Mouse (Mus musculus) ES-E14 (cell line): ENCODE measurements around the gene Slc39a11. TPM values are rescaled to one million over a fixed set of nuclear protein-coding genes. Genes with fewer than 3 reads are reported as not detected.

Source experiments
- DNase-seq: peaks from one replicate; pipeline ENCODE4 v3.0.0-alpha.2; 2013; ENCODE audit warnings: low read depth, low spot score
- H3K27ac ChIP-seq: 2 replicates; pipeline ENCODE4 v1.5.1; 2012; ENCODE audit warnings: low read depth, mild to moderate bottlenecking, low read length, moderate library complexity, mixed read lengths; ENCODE audit not compliant: poor library complexity, insufficient read depth, severe bottlenecking
- H3K36me3 ChIP-seq: 2 replicates; pipeline ENCODE4 v1.6.1; 2012; ENCODE audit warnings: mild to moderate bottlenecking, low read length, moderate library complexity, mixed read lengths; ENCODE audit not compliant: control insufficient read depth, poor library complexity, insufficient read depth, severe bottlenecking
- H3K4me1 ChIP-seq, 2 experiments: fragments of 150-350 bp in 1 of 2; sonication (generic) in 1 of 2; 2 replicates each; pipeline ENCODE4 v1.6.1; 2012; ENCODE audit warnings: low read length in 2 of 2, mild to moderate bottlenecking in 1 of 2, mixed read lengths in 1 of 2; ENCODE audit not compliant: control insufficient read depth in 2 of 2, insufficient read depth in 2 of 2, poor library complexity in 1 of 2
- H3K4me3 ChIP-seq, 2 experiments: fragments of 150-350 bp in 1 of 2; sonication (generic) in 1 of 2; 2 replicates each; pipeline ENCODE4 v1.5.1; 2012; ENCODE audit warnings: low read length in 2 of 2, low read depth in 1 of 2, mild to moderate bottlenecking in 1 of 2, mixed read lengths in 1 of 2; ENCODE audit not compliant: insufficient read depth in 1 of 2, poor library complexity in 1 of 2, severe bottlenecking in 1 of 2
- H3K9ac ChIP-seq: 2 replicates; pipeline ENCODE4 v1.6.1; 2012; ENCODE audit warnings: low read depth, mild to moderate bottlenecking, low read length, mixed read lengths; ENCODE audit not compliant: poor library complexity, insufficient read depth, severe bottlenecking
- H3K9me3 ChIP-seq: fragments of 150-350 bp; sonication (generic); 2 replicates; pipeline ENCODE4 v1.6.1; 2012; ENCODE audit warnings: low read depth, mild to moderate bottlenecking, low read length; ENCODE audit not compliant: control insufficient read depth, insufficient read depth
- CHD2 ChIP-seq: IDR thresholded peaks from 2 replicates; pipeline ENCODE4 v1.6.1; 2014; ENCODE audit warnings: mild to moderate bottlenecking, low read depth, low read length, inconsistent platforms
- HCFC1 ChIP-seq: IDR thresholded peaks from 2 replicates; pipeline ENCODE4 v1.6.1; 2012; ENCODE audit warnings: low read length, inconsistent platforms, borderline replicate concordance; ENCODE audit not compliant: insufficient read depth
- MAFK ChIP-seq: IDR thresholded peaks from 2 replicates; pipeline ENCODE4 v1.6.1; 2014; ENCODE audit warnings: mild to moderate bottlenecking, low read depth, low read length, inconsistent platforms; ENCODE audit not compliant: insufficient read depth
- ZC3H11A ChIP-seq: IDR thresholded peaks from 2 replicates; pipeline ENCODE4 v1.6.1; 2012; ENCODE audit warnings: low read depth, mild to moderate bottlenecking, inconsistent platforms, low read length, borderline replicate concordance
- ZNF384 ChIP-seq: IDR thresholded peaks from 2 replicates; pipeline ENCODE4 v1.6.1; 2012; ENCODE audit warnings: low read depth, low read length, inconsistent platforms
- in situ Hi-C, 2 experiments: fragments of 600-800 bp; cut with MboI; formaldehyde crosslinking; loops; one replicate each; pipeline ENCODE4 v1.15.1; 2025; ENCODE audit warnings: low sequenced_read_pairs in 2 of 2, inconsistent platforms in 1 of 2; ENCODE audit not compliant: unreplicated experiment in 2 of 2
- total RNA-seq: library from RNA; depleted of rRNA; stranded (reverse); fragments of 300-350 nt; gene quantifications from 2 replicates; pipeline ENCODE4 v1.2.3, GENCODE M21; 2012

Gene Slc39a11
- total RNA-seq, 1 experiment = 17.0 TPM

GRCm38 (mm10) chr11:113450665-113451064 is 199.2 kb downstream of the Slc39a11 start:
- no peak overlapping the region for H3K9ac ChIP-seq
- no peaks in the 10 kb centered on the region for H3K36me3 ChIP-seq
- H3K4me1 ChIP-seq = 0 out of 4 replicates have a peak, but pooled peaks cover 0 to 2% of the 10 kb centered on the region in 2 experiments
- H3K9me3 ChIP-seq = no peaks in the 10 kb centered on the region
- H3K4me3 ChIP-seq = no peak overlapping the region
- TF ChIP-seq MAFK (no peak), ZNF384 (no peak), HCFC1 (no peak), CHD2 (no peak), ZC3H11A (no peak)
- in situ Hi-C loops = no loop called here
- H3K27ac ChIP-seq = no peak overlapping the region
- no peak for DNase-seq

DNA sequence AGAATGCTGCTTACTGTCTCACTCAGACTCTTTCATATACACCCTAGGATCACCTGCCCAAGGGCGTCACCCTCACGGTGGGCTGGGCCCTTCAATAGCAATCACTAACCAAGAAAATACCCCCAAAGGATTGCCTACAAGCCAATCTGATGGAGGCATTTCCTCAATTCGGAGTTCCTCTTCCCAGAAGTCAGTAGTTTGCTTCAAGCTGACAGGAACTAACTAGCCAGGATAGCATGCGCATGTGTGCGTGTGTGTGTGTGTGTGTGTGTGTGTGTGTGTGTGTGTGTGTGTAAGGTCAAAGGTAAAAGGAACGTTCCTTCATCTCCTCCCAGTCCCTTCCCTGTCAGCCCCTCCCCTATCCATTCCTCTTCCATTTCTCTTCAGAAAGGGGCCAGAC is 199.9 kb downstream of the Slc39a11 start:
- no peak overlapping the region for H3K9ac ChIP-seq
- no peak for DNase-seq
- TF ChIP-seq ZNF384 (no peak), ZC3H11A (no peak), CHD2 (no peak), MAFK (no peak), HCFC1 (no peak)
- no peaks in the 10 kb centered on the region for H3K9me3 ChIP-seq
- no peaks in the 10 kb centered on the region for H3K36me3 ChIP-seq
- 0 out of 4 replicates have a peak, but pooled peaks cover 0 to 2% of the 10 kb centered on the region in 2 experiments for H3K4me1 ChIP-seq
- no peak overlapping the region for H3K4me3 ChIP-seq
- no peak overlapping the region for H3K27ac ChIP-seq
- in situ Hi-C loops = no loop called here

DNA sequence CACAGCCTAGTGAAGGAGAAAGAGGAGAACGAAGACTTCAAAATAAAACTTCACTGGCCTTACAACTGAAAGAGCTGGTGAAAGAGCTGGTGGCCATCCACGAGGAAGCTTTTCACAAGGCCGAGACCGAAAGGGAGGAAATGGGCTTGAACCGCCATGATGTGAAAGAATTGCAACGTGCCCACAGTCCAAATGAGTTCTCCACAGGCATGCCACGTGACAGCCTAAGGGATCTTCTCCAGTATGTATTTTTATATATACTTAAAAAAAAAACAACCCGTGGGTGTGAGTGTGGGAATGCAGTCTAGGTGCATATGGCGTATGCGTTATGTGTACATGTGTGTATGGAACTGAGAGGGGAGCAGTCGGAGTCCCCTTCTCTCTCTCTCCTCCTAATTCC is 207.8 kb downstream of the Slc39a11 start:
- Histone ChIP-seq H3K27ac (no peak overlapping the region), H3K36me3 (no peaks in the 10 kb centered on the region), H3K4me3 (no peak overlapping the region), H3K9ac (no peak overlapping the region), H3K9me3 (no peaks in the 10 kb centered on the region), H3K4me1 (no peaks in the 10 kb centered on the region)
- TF ChIP-seq ZC3H11A (no peak), ZNF384 (no peak), CHD2 (no peak), MAFK (no peak), HCFC1 (no peak)
- in situ Hi-C loops = no loop called here
- DNase-seq = no peak

DNA sequence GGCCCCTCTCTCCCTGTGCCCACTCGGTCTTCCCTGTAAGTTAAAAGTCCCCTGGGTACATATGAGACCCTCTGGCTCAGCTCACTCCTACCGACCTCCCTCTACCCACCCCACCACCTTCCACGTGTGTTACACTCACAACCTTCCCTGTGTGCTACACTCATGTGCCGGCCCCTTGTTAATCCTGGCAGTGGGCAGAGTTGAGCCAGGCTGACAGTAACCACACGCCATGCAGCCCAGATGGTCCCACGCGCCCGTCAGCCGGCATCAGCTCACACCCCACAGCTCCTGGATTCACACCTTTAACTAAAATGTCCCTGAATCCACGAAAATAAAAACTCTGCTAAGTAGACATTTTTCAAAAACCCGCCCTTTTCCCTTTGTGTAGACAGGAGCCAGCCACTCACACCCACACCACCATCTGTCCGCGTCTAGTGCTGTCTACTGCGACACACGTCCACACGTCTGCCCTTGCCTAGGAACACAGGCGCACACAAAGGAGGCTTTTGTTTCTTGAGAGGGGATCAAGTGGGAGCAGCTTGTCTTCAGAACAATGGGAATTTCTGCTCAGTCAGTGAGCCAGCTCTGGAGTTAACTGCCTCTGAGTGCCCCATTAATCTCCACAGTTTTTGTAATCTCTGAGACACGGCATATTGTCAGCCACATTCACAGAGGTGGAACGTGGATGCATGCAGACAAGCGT is 210.4 kb downstream of the Slc39a11 start:
- Histone ChIP-seq H3K4me1 (no peaks in the 10 kb centered on the region), H3K4me3 (no peak overlapping the region), H3K9me3 (no peaks in the 10 kb centered on the region), H3K9ac (no peak overlapping the region), H3K27ac (no peak overlapping the region), H3K36me3 (no peaks in the 10 kb centered on the region)
- in situ Hi-C loops = no loop called here
- no peak for DNase-seq
- no peak; the same call in none of the 2 replicates for TF ChIP-seq MAFK
- no peak for TF ChIP-seq CHD2
- no peak for TF ChIP-seq ZC3H11A
- no peak for TF ChIP-seq HCFC1
- no peak for TF ChIP-seq ZNF384

GRCm38 (mm10) chr11:113438915-113439314 is 211.0 kb downstream of the Slc39a11 start:
- H3K27ac ChIP-seq = no peak overlapping the region
- no peak overlapping the region for H3K9ac ChIP-seq
- no peaks in the 10 kb centered on the region for H3K9me3 ChIP-seq
- H3K4me3 ChIP-seq = no peak overlapping the region
- no peak for DNase-seq
- no peaks in the 10 kb centered on the region for H3K36me3 ChIP-seq
- no peaks in the 10 kb centered on the region for H3K4me1 ChIP-seq
- TF ChIP-seq ZC3H11A = no peak
- in situ Hi-C loops = no loop called here
